Mouse (Mus musculus) cerebellum, postnatal 25 days (tissue): ENCODE data around the gene Smpd2.

Experiments
- DNase-seq, 2 experiments: peaks; one replicate each; pipeline ENCODE4 v3.0.0; 2021; ENCODE audit warnings: mixed read lengths in 2 of 2

Gene Smpd2

GRCm38 (mm10) chr10:41486506-41487170 is 3.5 kb downstream of the Smpd2 start:
- peak in 1 of 2 experiments; percentile 24 for DNase-seq

GRCm38 (mm10) chr10:41485778-41486177 is 4.4 kb downstream of the Smpd2 start:
- DNase-seq, result no peak

- peak in 1 of 2 experiments; percentile 49 for DNase-seq
Measured at GRCm38 (mm10) chr10:41482446-41482845, 7.7 kb downstream of the Smpd2 start.

- peak in 1 of 2 experiments; percentile 21 for DNase-seq
Measured at GRCm38 (mm10) chr10:41480938-41481880, 9.0 kb downstream of the Smpd2 start.

GRCm38 (mm10) chr10:41479961-41480360 is 10.2 kb downstream of the Smpd2 start:
- no peak for DNase-seq

- DNase-seq, result peak in 1 of 2 experiments; percentile 28
Measured at GRCm38 (mm10) chr10:41477278-41478181, 12.6 kb downstream of the Smpd2 start.

- no peak for DNase-seq
Measured at GRCm38 (mm10) chr10:41477018-41477277, 13.2 kb downstream of the Smpd2 start.

- DNase-seq, result peak in 1 of 2 experiments; percentile 40
Measured at GRCm38 (mm10) chr10:41476171-41477017, 13.8 kb downstream of the Smpd2 start, which contains the start of gene Mical1. TSS of gene Mical1 (plus strand) at chr10:41476314.

- no peak for DNase-seq
Measured at GRCm38 (mm10) chr10:41474981-41475391, 15.2 kb downstream of the Smpd2 start.

- no peak for DNase-seq
Measured at GRCm38 (mm10) chr10:41473782-41474468, 16.2 kb downstream of the Smpd2 start.

- no peak for DNase-seq
Measured at GRCm38 (mm10) chr10:41472962-41473481, 17.1 kb downstream of the Smpd2 start.

GRCm38 (mm10) chr10:41472534-41472933 is 17.6 kb downstream of the Smpd2 start:
- no peak for DNase-seq

- DNase-seq, result no peak
Measured at GRCm38 (mm10) chr10:41470693-41471092, 19.5 kb downstream of the Smpd2 start.

- DNase-seq, result no peak
Measured at GRCm38 (mm10) chr10:41467325-41467724, 22.8 kb downstream of the Smpd2 start.

GRCm38 (mm10) chr10:41464401-41464955 is 25.7 kb downstream of the Smpd2 start:
- DNase-seq, result peak in 1 of 2 experiments; percentile 11

- DNase-seq, result no peak
Measured at GRCm38 (mm10) chr10:41461057-41461722, 29.0 kb downstream of the Smpd2 start.

- peak in 1 of 2 experiments; percentile 16 for DNase-seq
Measured at GRCm38 (mm10) chr10:41460501-41460900, 29.7 kb downstream of the Smpd2 start.

GRCm38 (mm10) chr10:41459990-41460389 is 30.2 kb downstream of the Smpd2 start:
- peak in 1 of 2 experiments; percentile 32 for DNase-seq

- DNase-seq, result no peak
Measured at GRCm38 (mm10) chr10:41452791-41453190, 37.4 kb downstream of the Smpd2 start.

- DNase-seq, result no peak
Measured at GRCm38 (mm10) chr10:41451656-41452055, 38.5 kb downstream of the Smpd2 start.
